Mouse (Mus musculus): ENCODE measurements around the gene Ddx3x. TPM values are rescaled to one million over a fixed set of nuclear protein-coding genes. Genes with fewer than 3 reads are reported as not detected.

Gene Ddx3x
- polyA plus RNA-seq, 1 experiment = 38.9 TPM

DNA sequence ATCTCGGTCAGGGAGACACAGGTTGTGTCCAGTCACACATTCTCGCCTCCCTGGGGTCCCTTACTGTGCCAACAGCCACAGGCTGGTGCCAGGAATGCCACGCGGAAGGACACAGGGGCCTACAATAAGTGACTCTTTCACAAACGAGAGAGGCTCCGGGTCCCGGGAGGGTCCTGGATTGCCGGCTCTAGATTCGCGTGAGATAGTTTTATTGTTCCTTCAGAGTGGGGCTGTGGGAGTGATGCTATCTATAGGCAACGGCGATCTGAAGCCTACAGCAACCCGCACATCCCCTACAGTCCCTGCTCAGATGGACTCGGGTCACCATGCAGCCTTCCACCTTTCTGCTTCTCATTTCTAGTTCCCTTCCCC, 747 bp upstream of the Ddx3x start:
- peaks cover 5% of the 10 kb centered on the region for H3K36me3 ChIP-seq (ENCODE audit: control insufficient read depth, insufficient read depth)
- peaks cover 33% of the 10 kb centered on the region for H3K79me2 ChIP-seq (ENCODE audit: control insufficient read depth, insufficient read depth)
- no peaks in the 10 kb centered on the region for H3K27me3 ChIP-seq (ENCODE audit: control insufficient read depth, insufficient read depth, insufficient read length)
- TF ChIP-seq POLR2AphosphoS2 (IDR thresholded peaks at IDR 0.05; ENCODE audit: insufficient read length, low read depth) (peak; percentile 65), POLR2A (IDR thresholded peaks at IDR 0.05; ENCODE audit: insufficient read length, low read depth) (peak; percentile 59), E2F4 (IDR thresholded peaks at IDR 0.05; ENCODE audit: insufficient read depth) (no peak)
- peak overlapping the region; percentile 85 for H3K4me3 ChIP-seq
- peak overlapping the region; percentile 79 for H3K4me2 ChIP-seq (ENCODE audit: low read depth)
- H3ac ChIP-seq (ENCODE audit: control insufficient read depth, insufficient read length) = peak overlapping the region; percentile 99

DNA sequence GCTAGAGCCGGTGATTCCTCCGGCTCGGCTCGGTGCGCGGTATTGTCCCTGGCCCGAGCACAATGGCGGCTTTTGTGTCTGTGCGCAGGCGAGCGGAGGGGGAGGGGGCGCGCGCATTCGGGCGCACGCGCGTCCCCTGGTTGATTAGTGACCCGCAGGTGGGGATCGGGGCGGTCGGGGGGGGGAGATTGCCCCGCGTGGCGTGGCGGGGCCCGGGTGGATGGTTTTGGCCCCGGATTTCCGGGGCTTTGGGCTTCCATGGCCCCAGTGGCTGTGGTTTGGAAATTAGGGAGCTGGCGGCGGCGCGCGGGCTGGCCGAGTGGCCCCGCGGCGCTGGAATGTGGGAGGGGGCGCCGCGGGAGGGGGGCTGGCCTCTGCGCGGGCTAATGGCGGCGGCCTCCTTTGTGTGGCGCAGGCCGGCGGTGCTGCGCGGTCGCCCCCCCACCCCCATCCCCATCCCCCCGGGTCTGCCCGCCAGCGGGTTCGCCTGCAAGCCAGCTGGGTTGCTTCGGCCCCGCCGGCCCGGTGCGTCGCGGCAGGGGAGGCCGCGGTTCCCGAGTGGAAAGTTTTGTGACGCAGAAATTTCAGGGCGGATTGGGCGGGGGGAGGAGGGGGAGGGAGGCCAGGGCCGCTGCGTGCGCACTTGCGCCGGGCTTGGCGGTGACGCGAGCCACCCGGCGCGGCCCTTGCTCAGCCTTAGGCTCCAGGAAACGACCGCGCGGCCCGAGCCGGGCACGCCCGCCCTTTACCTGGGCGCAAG, 739 bp downstream of the Ddx3x start:
- peaks cover 18% of the 10 kb centered on the region for H3K36me3 ChIP-seq (ENCODE audit: control insufficient read depth, insufficient read depth)
- peak overlapping the region; percentile 85 for H3K4me3 ChIP-seq

DNA sequence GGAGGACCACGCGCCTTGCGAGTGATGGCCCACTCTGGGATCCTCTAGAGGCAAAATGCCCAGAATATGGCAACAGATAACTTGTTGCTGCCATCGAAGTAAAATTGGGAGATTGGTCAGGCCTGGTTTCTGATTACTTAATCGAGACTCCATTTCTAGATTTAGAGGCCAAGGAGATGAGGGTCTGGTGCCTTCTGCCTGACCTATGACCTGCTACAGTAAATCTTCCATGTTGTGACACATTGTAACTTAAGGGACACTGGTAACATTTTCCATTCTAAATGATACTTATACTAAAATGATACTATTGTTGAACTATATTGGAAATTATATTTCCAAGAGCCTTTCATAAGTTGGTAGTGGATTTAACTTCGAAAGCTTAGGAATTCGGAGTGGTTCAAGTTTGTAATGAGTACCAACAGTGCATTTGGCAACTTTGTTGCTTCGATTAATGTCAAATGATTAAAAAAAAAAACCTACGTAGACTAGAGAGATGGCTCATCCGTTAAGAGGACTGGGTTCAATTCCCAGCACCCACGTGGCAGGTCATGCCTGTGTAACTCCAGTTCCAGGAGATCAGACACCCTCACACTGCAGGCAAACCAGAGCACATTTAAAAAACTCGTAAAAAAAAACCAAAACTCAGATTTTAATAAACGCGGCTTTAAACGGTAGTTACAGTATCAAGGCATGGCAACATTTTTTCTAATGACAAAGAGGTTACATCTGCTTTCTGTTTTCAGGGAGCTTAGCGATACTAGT, 1.5 kb downstream of the Ddx3x start:
- Histone ChIP-seq H3K4me3 (peak overlapping the region; percentile 85), H3K36me3 (ENCODE audit: control insufficient read depth, insufficient read depth) (peaks cover 24% of the 10 kb centered on the region), H3ac (ENCODE audit: control insufficient read depth, insufficient read length) (peak overlapping the region; percentile 99), H3K79me2 (ENCODE audit: control insufficient read depth, insufficient read depth) (peaks cover 47% of the 10 kb centered on the region), H3K27me3 (ENCODE audit: control insufficient read depth, insufficient read depth, insufficient read length) (no peaks in the 10 kb centered on the region), H3K4me2 (ENCODE audit: low read depth) (peak overlapping the region; percentile 78)
- no peak for TF ChIP-seq POLR2AphosphoS2 (IDR thresholded peaks at IDR 0.05; ENCODE audit: insufficient read length, low read depth)

More for the DNA sequence above, 739 bp downstream of the Ddx3x start:
- no peak for TF ChIP-seq CEBPB (IDR thresholded peaks at IDR 0.05; ENCODE audit: insufficient read depth, poor library complexity, severe bottlenecking)
- TF ChIP-seq POLR2AphosphoS2 (IDR thresholded peaks at IDR 0.05; ENCODE audit: insufficient read length, low read depth) = peak; percentile 49
- TF ChIP-seq USF1 (IDR thresholded peaks at IDR 0.05; ENCODE audit: low read depth) = no peak
- peak; percentile 11 for TF ChIP-seq POLR2A (IDR thresholded peaks at IDR 0.05; ENCODE audit: insufficient read length, low read depth)
- Histone ChIP-seq H3K79me2 (ENCODE audit: control insufficient read depth, insufficient read depth) (peaks cover 47% of the 10 kb centered on the region), H3ac (ENCODE audit: control insufficient read depth, insufficient read length) (peak overlapping the region; percentile 99), H3K27me3 (ENCODE audit: control insufficient read depth, insufficient read depth, insufficient read length) (no peaks in the 10 kb centered on the region), H3K4me2 (ENCODE audit: low read depth) (peak overlapping the region; percentile 78)

DNA sequence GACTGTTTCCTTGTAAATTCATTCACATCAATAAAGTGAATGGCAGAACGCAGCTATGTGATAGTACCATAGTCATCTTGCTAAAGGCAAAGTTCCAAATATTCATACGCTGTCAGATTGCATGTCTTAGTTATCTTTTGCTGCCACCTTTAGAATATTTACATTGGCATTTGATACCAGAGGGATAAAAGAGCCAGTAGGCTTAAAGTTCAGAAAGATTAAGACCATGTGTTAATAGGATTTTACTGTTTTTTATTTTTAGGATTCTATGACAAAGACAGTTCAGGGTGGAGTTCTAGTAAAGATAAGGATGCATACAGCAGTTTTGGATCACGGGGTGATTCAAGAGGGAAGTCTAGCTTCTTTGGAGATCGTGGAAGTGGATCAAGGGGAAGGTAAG, 5.0 kb downstream of the Ddx3x start:
- Histone ChIP-seq H3K4me3 (no peak overlapping the region), H3K27me3 (ENCODE audit: control insufficient read depth, insufficient read depth, insufficient read length) (no peaks in the 10 kb centered on the region), H3K4me2 (ENCODE audit: low read depth) (no peak overlapping the region), H3ac (ENCODE audit: control insufficient read depth, insufficient read length) (no peak overlapping the region), H3K36me3 (ENCODE audit: control insufficient read depth, insufficient read depth) (peaks cover 57% of the 10 kb centered on the region), H3K79me2 (ENCODE audit: control insufficient read depth, insufficient read depth) (peaks cover 47% of the 10 kb centered on the region)
- TF ChIP-seq E2F4 (IDR thresholded peaks at IDR 0.05; ENCODE audit: insufficient read depth) (no peak), TCF3 (IDR thresholded peaks at IDR 0.05; ENCODE audit: insufficient read length, low read depth) (no peak), USF1 (IDR thresholded peaks at IDR 0.05; ENCODE audit: low read depth) (no peak), TCF12 (IDR thresholded peaks at IDR 0.05; ENCODE audit: insufficient read depth, poor library complexity, severe bottlenecking) (no peak), SRF (IDR thresholded peaks at IDR 0.05; ENCODE audit: control insufficient read depth, insufficient read length, low read depth) (no peak), REST (IDR thresholded peaks at IDR 0.05; ENCODE audit: insufficient read depth, insufficient read length) (no peak), POLR2A (IDR thresholded peaks at IDR 0.05; ENCODE audit: insufficient read length, low read depth) (no peak), MYOD1 (IDR thresholded peaks at IDR 0.05; ENCODE audit: control insufficient read depth in 1 of 3, insufficient read length in 2 of 3, low read depth in 2 of 3) (no peak), MAX (IDR thresholded peaks at IDR 0.05; ENCODE audit: low read depth) (no peak), POLR2AphosphoS2 (IDR thresholded peaks at IDR 0.05; ENCODE audit: insufficient read length, low read depth) (no peak), MYOG (IDR thresholded peaks at IDR 0.05; ENCODE audit: control insufficient read depth in 1 of 3, insufficient read depth in 1 of 3, insufficient read length in 2 of 3, low read depth in 2 of 3) (no peak), CEBPB (IDR thresholded peaks at IDR 0.05; ENCODE audit: insufficient read depth, poor library complexity, severe bottlenecking) (no peak)

DNA sequence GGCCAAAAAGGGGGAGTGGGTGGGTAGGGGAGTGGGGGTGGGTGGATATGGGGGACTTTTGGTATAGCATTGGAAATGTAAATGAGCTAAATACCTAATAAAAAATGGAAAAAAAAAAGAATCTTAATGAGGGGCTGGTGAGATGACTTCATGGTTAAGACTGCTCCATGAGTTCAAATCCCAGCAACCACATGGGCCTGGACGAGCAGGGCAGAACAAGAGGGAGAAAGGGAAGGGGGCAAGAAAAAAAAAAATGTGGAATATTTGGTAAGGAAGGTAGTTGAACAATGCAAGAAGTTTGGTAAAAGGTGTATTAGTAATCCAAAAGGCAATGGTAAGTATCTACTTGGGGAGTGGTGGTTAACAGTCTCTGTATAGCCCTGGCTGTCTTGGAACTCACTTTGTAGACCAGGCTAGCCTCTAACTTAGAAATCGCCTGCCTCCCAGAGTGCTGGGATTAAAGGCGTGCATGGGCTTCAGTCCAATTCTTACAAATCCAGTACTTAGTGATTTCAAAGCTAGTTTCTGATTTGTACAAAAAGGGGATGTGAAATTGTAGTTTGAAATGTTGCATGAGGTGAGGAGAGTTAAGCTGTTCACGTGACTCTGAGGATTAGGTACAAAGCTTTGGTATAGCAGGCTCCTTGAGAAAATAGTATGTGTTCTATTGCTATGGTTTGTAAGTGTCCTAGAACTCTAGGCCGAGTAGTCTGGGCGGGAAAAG, 13.9 kb downstream of the Ddx3x start:
- Histone ChIP-seq H3K4me2 (ENCODE audit: low read depth) (no peak overlapping the region), H3K4me3 (no peak overlapping the region)
- no peak for TF ChIP-seq MYOD1 (IDR thresholded peaks at IDR 0.05; ENCODE audit: control insufficient read depth in 1 of 3, insufficient read length in 2 of 3, low read depth in 2 of 3)
- no peak for TF ChIP-seq TCF12 (IDR thresholded peaks at IDR 0.05; ENCODE audit: insufficient read depth, poor library complexity, severe bottlenecking)
- TF ChIP-seq MAX (IDR thresholded peaks at IDR 0.05; ENCODE audit: low read depth) = no peak
- no peak for TF ChIP-seq TCF3 (IDR thresholded peaks at IDR 0.05; ENCODE audit: insufficient read length, low read depth)
- no peak for TF ChIP-seq SRF (IDR thresholded peaks at IDR 0.05; ENCODE audit: control insufficient read depth, insufficient read length, low read depth)
- TF ChIP-seq POLR2A (IDR thresholded peaks at IDR 0.05; ENCODE audit: insufficient read length, low read depth) = no peak
- TF ChIP-seq MYOG (IDR thresholded peaks at IDR 0.05; ENCODE audit: control insufficient read depth in 1 of 3, insufficient read depth in 1 of 3, insufficient read length in 2 of 3, low read depth in 2 of 3) = no peak
- peak; percentile 21 for TF ChIP-seq USF1 (IDR thresholded peaks at IDR 0.05; ENCODE audit: low read depth)

More for the DNA sequence above, 13.9 kb downstream of the Ddx3x start:
- Histone ChIP-seq H3K79me2 (ENCODE audit: control insufficient read depth, insufficient read depth) (no peaks in the 10 kb centered on the region), H3K27me3 (ENCODE audit: control insufficient read depth, insufficient read depth, insufficient read length) (no peaks in the 10 kb centered on the region), H3ac (ENCODE audit: control insufficient read depth, insufficient read length) (no peak overlapping the region), H3K36me3 (ENCODE audit: control insufficient read depth, insufficient read depth) (peaks cover 22% of the 10 kb centered on the region)

Measured in myocyte (in vitro differentiated cells).